Mouse (Mus musculus) kidney, adult 2 months (tissue): ENCODE results near the gene Nlgn3.

Experiments
- CTCF ChIP-seq: fragments of 200-500 bp; conservative IDR thresholded peaks from 2 replicates; pipeline ENCODE4 v1.5.1; 2011; ENCODE audit warnings: low read depth, mild to moderate bottlenecking, control low read depth, low read length, moderate library complexity, mixed read lengths; ENCODE audit not compliant: insufficient read depth, insufficient read length
- POLR2A ChIP-seq: fragments of 200-500 bp; IDR thresholded peaks from one replicate; pipeline ENCODE4 v1.6.1; 2011; ENCODE audit warnings: low read depth, low read length, control low read depth

DNA sequence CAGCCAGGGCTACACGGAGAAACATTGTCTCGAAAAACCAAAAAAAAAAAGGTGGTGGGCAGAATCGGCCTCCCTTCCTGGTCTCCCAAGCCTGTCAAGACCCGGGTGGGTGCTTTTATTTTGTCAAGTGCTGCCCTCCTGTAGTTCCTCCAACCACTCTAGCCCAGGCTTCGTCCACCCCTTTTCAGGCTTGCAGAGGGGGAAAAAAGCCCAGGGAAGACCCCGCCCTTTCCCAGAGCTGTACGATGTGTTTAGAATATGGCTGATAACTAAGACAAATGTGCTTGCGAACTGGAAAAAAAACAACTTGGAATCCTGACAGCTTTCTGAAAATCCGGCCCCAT lies 33.0 kb downstream of the Nlgn3 start:
- TF ChIP-seq CTCF (no peak), POLR2A (no peak)
